Mouse (Mus musculus) adipose tissue, adult 10 weeks (tissue): ENCODE data around the gene Gas2l3. TPM values are rescaled to one million over a fixed set of nuclear protein-coding genes. Genes with fewer than 3 reads are reported as not detected.

Experiments used
- polyA plus RNA-seq: library from polyadenylated mRNA; stranded (reverse); fragments of 350-450 nt; fragmentation: Illumina TruSeq; extraction: RNeasy Lipid Tissue Mini Kit (QIAGEN cat#74804); gene quantifications from one replicate; pipeline ENCODE4 v1.2.3, GENCODE M21; 2014; ENCODE audit warnings: low read depth, low replicate concordance

Gas2l3 gene
- polyA plus RNA-seq = 0.82 TPM

DNA sequence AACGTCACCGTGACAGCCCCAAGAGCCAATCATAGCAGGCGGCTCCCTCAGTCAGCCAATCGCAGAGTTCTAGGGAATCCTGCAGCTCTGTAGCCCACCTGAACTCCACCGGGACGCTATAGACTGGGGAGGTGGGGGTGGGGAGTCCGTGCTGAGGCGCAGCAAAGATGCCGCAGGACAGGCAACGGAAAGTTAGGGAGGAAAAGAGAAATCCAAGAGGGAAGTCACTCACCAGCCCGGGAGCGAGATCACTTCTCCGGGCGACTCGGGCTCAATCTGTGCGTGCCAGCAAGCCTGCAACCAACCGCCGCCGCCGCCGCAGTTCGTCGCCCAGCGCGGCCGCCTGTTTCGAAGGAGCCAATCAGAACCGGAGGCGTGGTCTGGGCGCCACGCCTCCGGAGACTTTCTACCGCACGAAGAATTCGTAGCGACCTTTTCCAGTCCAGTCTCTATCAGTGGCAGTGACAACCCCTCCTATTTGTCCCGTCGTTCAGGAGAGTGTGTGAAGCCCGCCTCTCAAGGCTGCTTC is at the start of gene Gas2l3:
Gas2l3 (minus strand) TSS at position 345 of the 529 bp plus-strand sequence.

Other genes starting within 250 kb of the Gas2l3 start
- not detected for gene Ano4, start 99.2 kb downstream of the Gas2l3 start, polyA plus RNA-seq
- 1.0 TPM for gene Nr1h4, start 89.6 kb upstream of the Gas2l3 start, polyA plus RNA-seq
- gene Slc17a8, start 177.3 kb upstream of the Gas2l3 start, polyA plus RNA-seq = 0.10 TPM
- gene Scyl2, start 242.3 kb upstream of the Gas2l3 start, polyA plus RNA-seq = 24.0 TPM